Mouse (Mus musculus) heart, embryonic 10.5 days (tissue): ENCODE measurements around the gene Gp9. TPM values are rescaled to one million over a fixed set of nuclear protein-coding genes. Genes with fewer than 3 reads are reported as not detected.
A peak's percentile ranks its signal among the peaks of the same experiment; 100 is the strongest.

Experiments
- DNase-seq: peaks from one replicate; pipeline ENCODE4 v3.0.0-alpha.2; 2017; ENCODE audit warnings: low spot score
- H3K27ac ChIP-seq: fragments of 300-500 bp; sonication (generic); 2 replicates; pipeline ENCODE4 v1.5.1; 2016; ENCODE audit warnings: mild to moderate bottlenecking
- H3K27me3 ChIP-seq: fragments of 300-500 bp; sonication (generic); 2 replicates; pipeline ENCODE4 v1.6.1; 2016; ENCODE audit warnings: mild to moderate bottlenecking; ENCODE audit not compliant: poor library complexity, insufficient read depth, severe bottlenecking
- H3K36me3 ChIP-seq: fragments of 300-500 bp; sonication (generic); 2 replicates; pipeline ENCODE4 v1.6.1; 2016; ENCODE audit warnings: mild to moderate bottlenecking, moderate library complexity
- H3K4me1 ChIP-seq: fragments of 300-500 bp; sonication (generic); 2 replicates; pipeline ENCODE4 v1.6.1; 2016; ENCODE audit warnings: mild to moderate bottlenecking
- H3K4me3 ChIP-seq: fragments of 300-500 bp; sonication (generic); 2 replicates; pipeline ENCODE4 v1.5.1; 2016; ENCODE audit warnings: mild to moderate bottlenecking, moderate library complexity
- H3K9me3 ChIP-seq: fragments of 300-500 bp; sonication (generic); 2 replicates; pipeline ENCODE4 v1.6.1; 2016; ENCODE audit warnings: mild to moderate bottlenecking, moderate library complexity
- WGBS: fragments of 180-500 bp; shearing (Covaris S2); methylation state at CpG from one replicate; pipeline ENCODE4 v1.1.7; 2016; 5-methylcytosine and 5-hydroxymethylcytosine counted together
- polyA plus RNA-seq: library from polyadenylated mRNA; unstranded; fragments of >200 nt; fragmentation: Nextera tagmentation; extraction: Ambion mirVana; gene quantifications from 2 replicates; pipeline ENCODE4 v1.2.1, GENCODE M21; 2016

The Gp9 gene
- polyA plus RNA-seq, 1 experiment from 2014 or later, result 6.2 TPM

DNA sequence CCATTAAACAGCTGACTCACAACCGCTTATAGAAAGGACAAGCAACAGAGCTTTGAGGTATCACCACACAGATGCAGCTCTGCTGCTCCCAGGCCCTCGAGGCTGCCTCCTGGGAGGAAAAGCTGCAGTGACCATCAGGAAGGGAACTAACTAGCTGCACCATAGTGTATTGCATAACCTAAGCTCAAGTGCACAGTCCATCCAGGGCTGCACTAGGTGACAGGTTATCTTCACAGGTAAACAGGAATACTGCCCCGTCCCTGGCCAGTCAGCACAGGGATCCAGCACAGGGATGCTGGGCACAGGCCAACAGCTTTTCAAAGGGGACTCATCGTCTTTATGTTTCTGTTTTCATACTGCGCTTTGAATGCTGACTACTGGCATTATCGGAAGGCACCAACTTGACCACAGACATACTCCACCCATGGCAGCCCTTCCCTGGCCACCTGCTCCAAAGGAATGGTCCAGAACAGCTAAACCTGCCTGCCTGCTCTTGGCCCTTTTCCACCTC is 31.8 kb downstream of the Gp9 start:
- Histone ChIP-seq H3K4me1 (peaks cover 19% of the 10 kb centered on the region), H3K27me3 (no peaks in the 10 kb centered on the region), H3K36me3 (peaks cover 6% of the 10 kb centered on the region; the same call in 1 of the 2 replicates), H3K27ac (no peak overlapping the region), H3K4me3 (0 out of 2 replicates have a peak overlapping the region, but pooled peaks have one; percentile 5), H3K9me3 (no peaks in the 10 kb centered on the region)
- DNase-seq, result no peak
- 83% methylated on average over 6 of the region's 6 CpGs for WGBS

DNA sequence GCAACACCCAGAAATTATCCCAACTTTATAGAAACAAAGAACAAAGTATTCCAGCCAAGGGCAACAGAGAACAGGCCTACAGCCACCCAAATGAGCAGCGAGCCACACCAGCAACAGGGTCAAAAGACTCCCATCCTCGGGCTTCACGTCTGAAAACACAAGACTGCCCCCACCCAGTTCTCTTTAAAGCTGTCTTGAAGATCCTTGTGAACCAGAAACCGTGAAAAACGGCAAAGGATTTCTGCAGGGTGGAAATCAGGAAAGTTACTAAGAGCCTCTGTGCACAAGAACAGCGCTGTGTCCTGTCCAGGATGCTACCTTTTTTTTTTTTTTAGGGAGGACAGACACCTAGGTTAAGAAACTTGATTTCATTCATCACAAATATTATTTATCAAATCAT is 32.4 kb downstream of the Gp9 start:
- H3K4me1 ChIP-seq, result peaks cover 19% of the 10 kb centered on the region
- H3K4me3 ChIP-seq, result peak overlapping the region; percentile 78
- WGBS, result 48% methylated on average over 6 of the region's 6 CpGs
- H3K27ac ChIP-seq, result no peak overlapping the region
- no peaks in the 10 kb centered on the region for H3K9me3 ChIP-seq
- H3K27me3 ChIP-seq, result no peaks in the 10 kb centered on the region
- DNase-seq, result no peak
- H3K36me3 ChIP-seq, result peaks cover 11% of the 10 kb centered on the region; the same call in 1 of the 2 replicates

DNA sequence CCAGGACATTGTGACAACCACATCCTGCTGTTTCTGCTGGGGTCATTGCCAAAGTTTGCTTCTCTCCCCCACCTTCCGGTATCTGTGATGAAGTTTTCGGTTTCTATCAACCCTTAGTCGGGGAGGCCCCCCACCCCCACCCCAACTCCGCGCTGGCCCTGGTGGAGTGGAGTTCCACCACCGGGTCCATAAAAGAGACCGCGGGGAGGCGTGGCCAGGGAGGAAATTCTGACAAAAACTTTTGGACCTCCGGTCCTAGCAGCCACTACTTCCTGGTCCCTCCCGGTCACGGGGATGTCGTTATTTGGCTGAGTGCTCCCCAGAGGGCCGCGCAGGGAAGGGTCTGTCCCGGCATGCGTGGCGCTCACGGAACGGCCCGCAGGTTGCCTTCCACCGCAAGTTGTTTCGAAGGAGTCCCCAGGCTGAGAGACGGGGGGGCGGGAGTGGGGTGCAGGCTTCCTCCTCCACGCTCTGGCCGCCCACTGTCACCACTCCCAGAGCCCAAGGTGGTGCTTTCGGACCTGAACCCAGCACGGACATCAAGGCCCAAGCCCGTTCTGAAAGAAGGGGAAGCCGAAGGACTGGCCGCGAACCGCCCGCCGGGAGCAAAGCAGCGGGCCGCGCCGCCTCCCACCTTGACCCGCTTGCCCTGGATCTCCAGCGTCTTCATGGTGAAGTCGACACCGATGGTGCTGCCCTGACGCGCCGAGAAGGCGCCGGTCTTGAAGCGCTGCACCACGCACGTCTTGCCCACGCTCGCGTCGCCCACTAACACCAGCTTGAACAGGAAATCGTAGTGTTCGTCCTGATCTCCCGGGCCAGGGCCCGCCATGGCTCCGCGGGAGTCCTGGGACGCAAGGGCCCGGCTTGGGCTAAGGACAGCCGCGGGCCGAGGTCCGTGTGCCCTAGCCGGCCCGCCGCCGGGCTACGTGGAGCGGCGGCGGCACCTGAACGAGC is 33.1 kb downstream of the Gp9 start:
- Histone ChIP-seq H3K36me3 (peaks cover 17% of the 10 kb centered on the region), H3K27me3 (no peaks in the 10 kb centered on the region), H3K9me3 (no peaks in the 10 kb centered on the region), H3K27ac (peak overlapping the region; percentile 89), H3K4me1 (peaks cover 14% of the 10 kb centered on the region), H3K4me3 (peak overlapping the region; percentile 78)
- under 1% methylated on average over 77 of the region's 77 CpGs for WGBS
- DNase-seq, result peak; percentile 87

- peak within 1 kb of the TSS; percentile 78 for H3K4me3 ChIP-seq
- no peaks in the 10 kb centered on the region for H3K9me3 ChIP-seq
- no peaks in the 10 kb centered on the region for H3K27me3 ChIP-seq
- WGBS, result under 1% methylated on average over 56 of the region's 56 CpGs
- peaks cover 13% of the 10 kb centered on the region for H3K4me1 ChIP-seq
- peak; percentile 96 for DNase-seq
- H3K27ac ChIP-seq, result peak within 1 kb of the TSS; percentile 89
- peaks cover 25% of the 10 kb centered on the region for H3K36me3 ChIP-seq
Observed at GRCm38 (mm10) chr6:87811675-87812338, 33.9 kb downstream of the Gp9 start, which contains the start of gene Rab43. Rab43 (minus strand) TSS chr6:87812164.

GRCm38 (mm10) chr6:87812656-87813055 is 34.8 kb downstream of the Gp9 start:
- Histone ChIP-seq H3K4me1 (peaks cover 9% of the 10 kb centered on the region), H3K27me3 (no peaks in the 10 kb centered on the region), H3K9me3 (no peaks in the 10 kb centered on the region), H3K27ac (peak overlapping the region; percentile 89; the same call in 1 of the 2 replicates), H3K4me3 (peak overlapping the region; percentile 78), H3K36me3 (peaks cover 33% of the 10 kb centered on the region)
- 89% methylated on average over 1 of the region's 1 CpGs for WGBS
- no peak for DNase-seq

- Histone ChIP-seq H3K27me3 (no peaks in the 10 kb centered on the region), H3K4me1 (peaks cover 9% of the 10 kb centered on the region), H3K4me3 (no peak overlapping the region), H3K36me3 (peaks cover 52% of the 10 kb centered on the region), H3K27ac (no peak overlapping the region), H3K9me3 (no peaks in the 10 kb centered on the region)
- WGBS, result 90% methylated on average over 5 of the region's 5 CpGs
- DNase-seq, result no peak
Observed at GRCm38 (mm10) chr6:87814486-87814885, 36.6 kb downstream of the Gp9 start.

GRCm38 (mm10) chr6:87820366-87820765 is 42.5 kb downstream of the Gp9 start:
- Histone ChIP-seq H3K4me3 (no peak overlapping the region), H3K36me3 (peaks cover 94% of the 10 kb centered on the region), H3K9me3 (no peaks in the 10 kb centered on the region), H3K27me3 (no peaks in the 10 kb centered on the region), H3K4me1 (no peaks in the 10 kb centered on the region), H3K27ac (no peak overlapping the region)
- WGBS, result 92% methylated on average over 2 of the region's 2 CpGs
- no peak for DNase-seq

Other genes starting within 250 kb of the Gp9 start
- gene Arhgap25, start 244.8 kb upstream of the Gp9 start, polyA plus RNA-seq, result 2.3 and 3.9 TPM in 2 replicates
- 3.0 and 3.9 TPM in 2 replicates for gene Prokr1, start 187.3 kb upstream of the Gp9 start, polyA plus RNA-seq
- gene Aplf, start 105.9 kb upstream of the Gp9 start, polyA plus RNA-seq, result 11.6 and 12.3 TPM in 2 replicates
- gene Efcc1, start 47.2 kb upstream of the Gp9 start, polyA plus RNA-seq, result 0.21 and 0.25 TPM in 2 replicates
- gene Rab43, start 34.1 kb downstream of the Gp9 start, polyA plus RNA-seq, result 4.4 and 5.1 TPM in 2 replicates
- 2.3 and 2.5 TPM in 2 replicates for gene Gm45140, start 57.7 kb downstream of the Gp9 start, polyA plus RNA-seq
- gene Isy1, start 60.7 kb downstream of the Gp9 start, polyA plus RNA-seq, result 31.6 and 44.0 TPM in 2 replicates
- 999 and 1,260 TPM in 2 replicates for gene Cnbp, start 73.0 kb downstream of the Gp9 start, polyA plus RNA-seq
- gene Copg1, start 109.7 kb downstream of the Gp9 start, polyA plus RNA-seq, result 173 and 179 TPM in 2 replicates
- gene Hmces, start 135.9 kb downstream of the Gp9 start, polyA plus RNA-seq, result 34.8 and 44.5 TPM in 2 replicates
- gene H1fx, start 203.6 kb downstream of the Gp9 start, polyA plus RNA-seq, result 11.1 and 18.7 TPM in 2 replicates